Mouse (Mus musculus) stomach, embryonic 14.5 days (tissue): Measurements from ENCODE around the gene D3Ertd254e. TPM values are rescaled to one million over a fixed set of nuclear protein-coding genes. Genes with fewer than 3 reads are reported as not detected.
A peak's percentile ranks its signal among the peaks of the same experiment; 100 is the strongest.

Source experiments
- ATAC-seq: fragments of 200-750 bp; cut with Nextera tagmentation; 2 replicates; pipeline ENCODE4 v1.8.0; 2017; ENCODE audit warnings: low read depth, moderate TSS enrichment; ENCODE audit not compliant: insufficient number of reproducible peaks, insufficient read depth, low FRiP score
- H3K27ac ChIP-seq: fragments of 300-500 bp; sonication (generic); 2 replicates; pipeline ENCODE4 v1.5.1; 2014; ENCODE audit warnings: mild to moderate bottlenecking, low read length, moderate library complexity, mixed read lengths
- H3K27me3 ChIP-seq: fragments of 300-500 bp; sonication (generic); 2 replicates; pipeline ENCODE4 v1.6.1; 2014; ENCODE audit warnings: low read length, control low read depth, mixed read lengths; ENCODE audit not compliant: control insufficient read depth, insufficient read depth
- H3K36me3 ChIP-seq: fragments of 300-500 bp; sonication (generic); 2 replicates; pipeline ENCODE4 v1.6.1; 2014; ENCODE audit warnings: mild to moderate bottlenecking, control low read depth, low read length, moderate library complexity, mixed read lengths; ENCODE audit not compliant: control insufficient read depth, insufficient read depth
- H3K4me1 ChIP-seq: fragments of 300-500 bp; sonication (generic); 2 replicates; pipeline ENCODE4 v1.6.1; 2014; ENCODE audit warnings: low read length, control low read depth, mixed read lengths; ENCODE audit not compliant: control insufficient read depth, insufficient read depth
- H3K4me2 ChIP-seq: fragments of 300-500 bp; sonication (generic); replicated peaks from 2 replicates; pipeline ENCODE4 v1.6.1; 2014; ENCODE audit warnings: low read depth, low read length, control low read depth
- H3K4me3 ChIP-seq: fragments of 300-500 bp; sonication (generic); 2 replicates; pipeline ENCODE4 v1.5.1; 2014; ENCODE audit warnings: low read depth, low read length, control low read depth
- H3K9ac ChIP-seq: fragments of 300-500 bp; sonication (generic); replicated peaks from 2 replicates; pipeline ENCODE4 v1.6.1; 2014; ENCODE audit warnings: low read depth, mild to moderate bottlenecking, control low read depth, low read length, moderate library complexity, mixed read lengths
- H3K9me3 ChIP-seq: fragments of 300-500 bp; sonication (generic); 2 replicates; pipeline ENCODE4 v1.6.1; 2016; ENCODE audit warnings: low read depth, low read length, control low read depth; ENCODE audit not compliant: control insufficient read depth
- WGBS: fragments of 180-500 bp; shearing (Covaris S2); extraction: QIAGEN DNeasy Blood & Tissue Kit; methylation state at CpG from one replicate; pipeline ENCODE4 v1.1.7; 2014; 5-methylcytosine and 5-hydroxymethylcytosine counted together
- polyA plus RNA-seq: library from polyadenylated mRNA; unstranded; fragments of >200 nt; fragmentation: Nextera tagmentation; extraction: Ambion mirVana; gene quantifications from 2 replicates; pipeline ENCODE4 v1.2.1, GENCODE M21; 2014

Gene D3Ertd254e
- polyA plus RNA-seq, 1 experiment from 2014 or later, result 11.4 TPM

- Histone ChIP-seq H3K27me3 (no peaks in the 10 kb centered on the region), H3K9ac (no peak overlapping the region), H3K4me1 (no peaks in the 10 kb centered on the region), H3K36me3 (no peaks in the 10 kb centered on the region), H3K9me3 (no peaks in the 10 kb centered on the region), H3K4me2 (no peak overlapping the region), H3K27ac (no peak overlapping the region), H3K4me3 (no peak overlapping the region)
- 68% methylated on average over 7 of the region's 7 CpGs for WGBS
- ATAC-seq, result no peak
These were observed 52.1 kb downstream of the D3Ertd254e start for GRCm38 (mm10) chr3:36202932-36203331.

DNA sequence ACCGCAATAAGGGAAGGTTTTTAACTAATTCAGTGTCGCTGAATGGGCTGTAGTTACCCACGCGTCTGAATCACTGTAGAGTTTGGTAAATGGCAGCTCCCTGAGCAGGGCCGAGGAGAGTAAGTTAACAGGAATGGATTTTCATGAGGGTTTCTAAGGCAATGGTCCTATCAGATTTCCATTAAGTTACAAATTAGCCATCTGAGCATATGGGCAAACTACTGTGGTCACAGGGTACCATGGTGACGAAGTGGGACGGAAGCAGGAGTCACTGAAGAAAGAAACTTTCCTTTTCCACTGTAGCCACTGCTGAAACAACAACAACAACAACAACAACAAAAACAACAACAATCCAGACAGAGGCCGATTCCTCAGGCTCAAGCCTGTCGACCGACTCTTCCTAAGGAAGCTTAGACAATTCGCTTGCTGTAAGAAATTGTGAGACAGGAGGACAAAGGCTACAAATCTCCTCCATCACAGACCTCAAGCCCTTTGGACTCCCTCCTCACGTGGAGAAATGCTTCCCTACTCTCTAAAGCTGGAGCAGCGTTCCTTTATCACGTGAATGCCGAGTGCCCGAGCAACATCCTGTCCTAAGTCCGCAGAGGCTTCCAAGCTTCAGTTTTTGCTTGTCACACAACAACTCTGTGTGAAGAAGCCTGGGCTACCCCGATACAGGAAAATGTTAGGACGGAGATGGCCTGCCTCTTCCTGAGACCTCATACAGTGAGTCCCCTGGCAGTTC, 56.9 kb downstream of the D3Ertd254e start:
- WGBS, result 73% methylated on average over 19 of the region's 19 CpGs
- no peak overlapping the region for H3K27ac ChIP-seq
- H3K4me1 ChIP-seq, result no peaks in the 10 kb centered on the region
- no peak for ATAC-seq
- no peak overlapping the region for H3K4me3 ChIP-seq
- no peak overlapping the region for H3K9ac ChIP-seq
- H3K27me3 ChIP-seq, result no peaks in the 10 kb centered on the region
- H3K4me2 ChIP-seq, result no peak overlapping the region
- H3K9me3 ChIP-seq, result no peaks in the 10 kb centered on the region
- H3K36me3 ChIP-seq, result no peaks in the 10 kb centered on the region

DNA sequence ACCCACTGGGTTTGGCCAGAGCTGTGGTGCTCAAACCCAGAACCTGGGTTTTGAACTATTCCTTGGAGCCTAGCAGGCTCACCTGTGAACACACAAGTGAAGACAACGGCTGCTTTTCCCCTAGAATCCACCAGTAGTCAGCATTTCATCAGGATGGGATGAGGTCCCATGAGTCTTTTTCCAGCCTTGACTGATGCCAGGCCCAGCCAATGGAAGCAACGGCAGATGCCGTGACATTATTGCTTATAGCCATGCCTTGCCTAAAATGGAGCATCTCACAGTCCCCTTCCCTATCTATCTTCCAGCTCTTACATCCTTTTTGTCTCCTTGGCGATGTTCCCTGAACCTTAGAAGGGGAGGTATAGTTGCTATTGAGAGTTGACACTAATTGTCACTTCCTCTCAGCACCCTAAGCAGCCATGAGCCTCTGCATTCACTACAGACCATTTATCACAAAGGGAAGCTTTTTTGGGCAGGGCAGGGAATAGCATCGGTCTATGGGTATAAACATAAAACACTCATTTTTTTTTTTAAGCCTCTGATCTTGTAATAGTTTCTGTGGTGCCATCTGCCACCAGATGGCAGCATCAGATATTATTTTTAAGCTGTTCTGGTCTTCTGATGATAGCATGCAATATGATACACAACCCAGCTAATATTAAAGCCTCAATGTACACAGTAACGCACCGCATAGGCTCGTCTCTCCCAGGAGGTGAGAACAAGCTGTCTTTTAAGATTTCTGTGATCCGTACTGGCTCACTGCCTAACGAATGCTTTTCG, 59.1 kb downstream of the D3Ertd254e start:
- H3K9ac ChIP-seq, result no peak overlapping the region
- no peaks in the 10 kb centered on the region for H3K4me1 ChIP-seq
- H3K36me3 ChIP-seq, result no peaks in the 10 kb centered on the region
- no peaks in the 10 kb centered on the region for H3K9me3 ChIP-seq
- no peak overlapping the region for H3K27ac ChIP-seq
- ATAC-seq, result peak; percentile 63; the same call in 1 of the 2 replicates
- H3K4me3 ChIP-seq, result no peak overlapping the region
- WGBS, result 52% methylated on average over 11 of the region's 11 CpGs
- no peak overlapping the region for H3K4me2 ChIP-seq
- H3K27me3 ChIP-seq, result no peaks in the 10 kb centered on the region

DNA sequence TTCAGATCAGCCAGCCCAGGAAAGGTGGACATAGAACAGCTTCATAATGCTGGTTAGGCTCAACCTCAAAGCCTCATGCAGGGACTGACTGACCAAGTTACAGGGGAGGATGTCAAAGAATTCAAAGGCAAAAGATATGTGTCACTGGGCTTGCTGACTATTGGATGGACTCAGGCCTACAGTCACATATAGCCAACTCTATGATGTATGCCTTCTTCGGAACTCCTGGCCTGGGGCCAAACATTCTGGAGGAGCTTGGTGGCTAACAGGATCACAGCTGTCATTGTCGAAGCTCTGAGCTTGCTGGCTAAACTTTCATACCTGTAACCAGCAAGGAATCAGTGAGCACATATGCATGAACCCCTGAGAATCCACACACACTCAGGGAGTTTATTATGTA, 60.1 kb downstream of the D3Ertd254e start:
- no peak for ATAC-seq

GRCm38 (mm10) chr3:36212758-36213157, 61.9 kb downstream of the D3Ertd254e start:
- no peak overlapping the region for H3K4me2 ChIP-seq
- H3K4me1 ChIP-seq, result no peaks in the 10 kb centered on the region
- no peaks in the 10 kb centered on the region for H3K36me3 ChIP-seq
- H3K4me3 ChIP-seq, result no peak overlapping the region
- 75% methylated on average over 4 of the region's 4 CpGs for WGBS
- no peaks in the 10 kb centered on the region for H3K27me3 ChIP-seq
- H3K27ac ChIP-seq, result no peak overlapping the region
- H3K9ac ChIP-seq, result no peak overlapping the region
- no peak for ATAC-seq
- H3K9me3 ChIP-seq, result no peaks in the 10 kb centered on the region

More for the DNA sequence above, 60.1 kb downstream of the D3Ertd254e start:
- no peaks in the 10 kb centered on the region for H3K4me1 ChIP-seq
- H3K36me3 ChIP-seq, result no peaks in the 10 kb centered on the region
- 35% methylated on average over 2 of the region's 2 CpGs for WGBS
- H3K27ac ChIP-seq, result no peak overlapping the region
- no peak overlapping the region for H3K4me2 ChIP-seq
- H3K9me3 ChIP-seq, result no peaks in the 10 kb centered on the region
- H3K4me3 ChIP-seq, result no peak overlapping the region
- H3K9ac ChIP-seq, result no peak overlapping the region
- H3K27me3 ChIP-seq, result no peaks in the 10 kb centered on the region

Other genes starting within 250 kb of the D3Ertd254e start
- gene Dcun1d1, start 213.6 kb upstream of the D3Ertd254e start, polyA plus RNA-seq, result 93.3 and 103 TPM in 2 replicates
- 33.2 and 34.4 TPM in 2 replicates for gene Mccc1, start 150.3 kb upstream of the D3Ertd254e start, polyA plus RNA-seq
- not detected in 2 replicates for gene Ccdc144b, start 97.5 kb upstream of the D3Ertd254e start, polyA plus RNA-seq
- gene Acad9, start 85.0 kb upstream of the D3Ertd254e start, polyA plus RNA-seq, result 76.8 and 83.3 TPM in 2 replicates
- gene Qrfpr, start 71.3 kb downstream of the D3Ertd254e start, polyA plus RNA-seq, result 0.62 TPM in 1 of 2 replicates, not detected in the other